Mouse (Mus musculus): ENCODE measurements around the gene Hivep3.

DNA sequence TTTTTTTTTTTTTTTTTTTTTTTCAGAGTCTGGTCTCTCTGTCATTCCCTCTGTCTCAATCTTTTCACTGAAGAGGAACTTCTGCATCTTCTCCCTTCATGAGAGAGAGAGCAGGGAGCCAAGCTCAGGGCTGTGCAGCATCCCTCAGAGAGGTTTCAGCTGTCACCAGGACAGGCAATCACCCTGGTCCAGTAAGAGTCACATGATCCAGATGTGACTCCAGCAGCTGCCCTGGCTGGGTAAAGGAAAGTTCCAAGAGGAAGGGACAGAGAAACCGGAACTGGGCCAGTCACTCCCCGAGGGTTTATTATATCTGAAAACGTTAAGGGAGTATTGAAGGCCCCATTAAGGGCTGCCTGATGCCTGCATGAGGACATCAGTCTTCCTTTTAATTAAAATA, 25.8 kb upstream of the Hivep3 start:
- TF ChIP-seq SIN3A (IDR thresholded peaks at IDR 0.05; ENCODE audit: low read length) = no peak
- no peak for TF ChIP-seq HCFC1 (IDR thresholded peaks at IDR 0.05; ENCODE audit: low read depth, low read length)
- no peak for TF ChIP-seq MAX (IDR thresholded peaks at IDR 0.05; ENCODE audit: low read length)
- no peak for TF ChIP-seq CTCF (IDR thresholded peaks at IDR 0.05 in 2 of 3, conservative IDR thresholded peaks at IDR 0.05 in 1 of 3; ENCODE audit: control insufficient read depth in 1 of 3, insufficient read depth in 1 of 3, low read depth in 2 of 3, low read length in 3 of 3, poor library complexity in 1 of 3, severe bottlenecking in 1 of 3)
- TF ChIP-seq RAD21 (IDR thresholded peaks at IDR 0.05; ENCODE audit: low read depth, low read length) = no peak
- no peak for TF ChIP-seq MAFK (IDR thresholded peaks at IDR 0.05; ENCODE audit: borderline replicate concordance, low read depth, low read length)
- TF ChIP-seq POLR2A (IDR thresholded peaks at IDR 0.05; ENCODE audit: control insufficient read depth in 1 of 2, insufficient read depth in 1 of 2, low read depth in 1 of 2, low read length in 2 of 2, poor library complexity in 1 of 2) = no peak
- no peak for TF ChIP-seq E2F4 (IDR thresholded peaks at IDR 0.05; ENCODE audit: borderline replicate concordance, low read depth, low read length)
- TF ChIP-seq MYB (IDR thresholded peaks at IDR 0.05; ENCODE audit: low read depth, low read length) = no peak
- TF ChIP-seq ETS1 (IDR thresholded peaks at IDR 0.05; ENCODE audit: low read depth, low read length) = no peak
- no peak for TF ChIP-seq GATA1 (IDR thresholded peaks at IDR 0.05; ENCODE audit: low read depth, low read length)
- no peak for TF ChIP-seq KAT2A (conservative IDR thresholded peaks at IDR 0.05; ENCODE audit: low read depth, low read length)
- no peak for TF ChIP-seq ZKSCAN1 (IDR thresholded peaks at IDR 0.05; ENCODE audit: low read depth, low read length)
- TF ChIP-seq MEF2A (IDR thresholded peaks at IDR 0.05; ENCODE audit: extremely low read depth, insufficient replicate concordance, low read depth, low read length, poor library complexity, severe bottlenecking) = no peak

All from MEL (cell line).